Mouse (Mus musculus) natural killer cell, adult 2 months (primary cell): ENCODE results near the gene Cxcl5.

Source experiments
- DNase-seq, 2 experiments: peaks; one replicate each; pipeline ENCODE4 v3.0.0; 2022; ENCODE audit warnings: low spot score in 2 of 2

The Cxcl5 gene

GRCm38 (mm10) chr5:90759077-90760065 lies at the start of gene Cxcl5:
Gene Cxcl5 (plus strand): TSS chr5:90759360.
- DNase-seq: no peak

GRCm38 (mm10) chr5:90711409-90711808 lies 47.8 kb upstream of the Cxcl5 start:
- DNase-seq: no peak

- DNase-seq: no peak
Measured at GRCm38 (mm10) chr5:90717937-90718336, 41.2 kb upstream of the Cxcl5 start.

- no peak for DNase-seq
Measured at GRCm38 (mm10) chr5:90722656-90723055, 36.5 kb upstream of the Cxcl5 start.

- no peak for DNase-seq
Measured at GRCm38 (mm10) chr5:90728254-90728653, 30.9 kb upstream of the Cxcl5 start.

GRCm38 (mm10) chr5:90731480-90731879 lies 27.7 kb upstream of the Cxcl5 start:
- DNase-seq: no peak

GRCm38 (mm10) chr5:90742029-90742428 lies 17.1 kb upstream of the Cxcl5 start:
- peak; percentile 25 to 66 for DNase-seq

GRCm38 (mm10) chr5:90753934-90754333 lies 5.2 kb upstream of the Cxcl5 start:
- no peak for DNase-seq

- no peak for DNase-seq
Measured at GRCm38 (mm10) chr5:90758020-90758605, 1.0 kb upstream of the Cxcl5 start.

GRCm38 (mm10) chr5:90760303-90760702 lies 1.1 kb downstream of the Cxcl5 start:
- DNase-seq: no peak

- DNase-seq: no peak
Measured at GRCm38 (mm10) chr5:90760844-90761243, 1.7 kb downstream of the Cxcl5 start.

- DNase-seq: no peak
Measured at GRCm38 (mm10) chr5:90761834-90762233, 2.7 kb downstream of the Cxcl5 start.

GRCm38 (mm10) chr5:90763912-90764665 lies 4.9 kb downstream of the Cxcl5 start:
- DNase-seq: no peak

- DNase-seq: no peak
Measured at GRCm38 (mm10) chr5:90765821-90766606, 6.9 kb downstream of the Cxcl5 start.

GRCm38 (mm10) chr5:90768218-90768617 lies 9.1 kb downstream of the Cxcl5 start, which contains the start of gene Ppbp:
Gene Ppbp (plus strand): TSS chr5:90768518.
- no peak for DNase-seq

- DNase-seq: no peak
Measured at GRCm38 (mm10) chr5:90771369-90771768, 12.2 kb downstream of the Cxcl5 start.

GRCm38 (mm10) chr5:90771880-90772653 lies 12.9 kb downstream of the Cxcl5 start, which contains the start of gene Pf4:
Gene Pf4 (plus strand): TSS chr5:90772435.
- DNase-seq: no peak

GRCm38 (mm10) chr5:90775562-90775961 lies 16.4 kb downstream of the Cxcl5 start:
- DNase-seq: no peak

- no peak for DNase-seq
Measured at GRCm38 (mm10) chr5:90777621-90778020, 18.5 kb downstream of the Cxcl5 start.

GRCm38 (mm10) chr5:90778856-90779255 lies 19.7 kb downstream of the Cxcl5 start:
- DNase-seq: no peak
